Mouse (Mus musculus): ENCODE measurements around the gene Gmds.
A peak's percentile ranks its signal among the peaks of the same experiment; 100 is the strongest.

The Gmds gene

DNA sequence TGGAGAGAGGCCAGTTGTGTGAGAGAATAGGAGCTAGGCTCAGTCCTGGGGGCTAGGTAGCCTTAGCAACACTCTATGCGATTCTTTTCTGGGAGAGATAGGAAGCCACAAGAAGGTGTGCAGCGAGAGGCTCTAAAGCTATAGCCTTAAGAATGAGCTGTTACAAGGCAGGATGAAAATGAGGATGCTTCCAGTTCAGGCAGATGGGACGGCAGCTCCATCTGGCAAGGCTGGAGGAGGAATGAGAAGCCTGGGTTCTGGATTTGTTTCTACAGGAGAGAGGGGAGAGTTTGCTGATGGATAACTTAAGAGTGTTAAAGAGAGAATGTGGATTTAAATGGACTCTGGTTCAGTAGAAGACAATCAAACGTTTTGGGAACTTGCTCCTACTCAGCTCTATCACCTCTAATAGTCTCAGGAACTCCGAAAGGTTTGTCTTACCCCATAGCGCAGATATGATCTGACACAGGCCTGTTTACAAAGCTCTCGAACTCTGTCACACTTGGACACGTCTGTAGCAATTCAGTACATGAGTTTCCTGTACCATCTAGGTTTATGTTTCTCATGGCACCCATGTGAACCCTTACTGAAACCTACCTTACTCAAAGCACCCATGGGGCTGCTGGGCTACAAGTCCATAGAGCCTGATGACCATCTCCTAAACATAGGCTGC is 459.6 kb downstream of the Gmds start:
- no peak for DNase-seq (ENCODE audit: low read depth, low spot score)

DNA sequence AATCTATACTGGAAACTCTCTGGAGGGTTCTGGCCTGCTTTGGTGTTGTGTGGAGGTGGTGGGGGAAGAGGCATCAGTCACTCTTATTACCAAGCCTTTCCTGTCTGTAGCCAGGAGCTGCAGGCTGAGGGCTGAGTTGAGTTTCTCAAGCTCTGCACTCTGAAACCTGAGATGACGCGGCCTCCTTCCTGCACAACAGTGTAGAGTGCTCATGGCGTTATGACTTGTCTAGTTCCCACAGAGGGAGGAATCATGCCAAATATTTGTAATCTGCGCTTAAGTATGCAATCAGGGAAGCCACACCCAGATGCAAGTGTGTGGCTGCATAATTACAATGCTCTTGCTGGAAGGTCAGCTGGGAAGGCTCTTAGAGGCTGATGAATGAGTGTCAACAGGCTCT is 461.5 kb downstream of the Gmds start:
- DNase-seq (ENCODE audit: low read depth, low spot score), result no peak

DNA sequence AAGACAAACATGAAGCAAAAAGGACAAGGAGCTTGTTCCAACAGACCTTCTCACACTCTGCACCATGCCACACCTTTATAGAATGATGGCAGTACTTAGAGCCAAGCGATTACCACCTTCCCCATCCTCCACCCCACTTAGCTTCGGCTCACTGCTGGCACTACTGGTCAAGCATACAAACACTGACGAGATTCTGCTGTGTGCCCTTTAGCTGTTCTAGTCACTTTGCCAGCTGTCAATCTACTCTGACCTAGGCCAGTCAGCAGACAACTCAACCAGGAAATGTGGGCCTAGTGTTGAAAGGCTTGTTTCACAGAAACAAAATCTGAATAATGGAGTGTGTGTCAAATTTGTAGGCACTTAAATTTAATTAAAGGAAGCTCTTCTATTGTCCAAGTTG is 464.1 kb downstream of the Gmds start:
- DNase-seq (ENCODE audit: low read depth, low spot score), result no peak

DNA sequence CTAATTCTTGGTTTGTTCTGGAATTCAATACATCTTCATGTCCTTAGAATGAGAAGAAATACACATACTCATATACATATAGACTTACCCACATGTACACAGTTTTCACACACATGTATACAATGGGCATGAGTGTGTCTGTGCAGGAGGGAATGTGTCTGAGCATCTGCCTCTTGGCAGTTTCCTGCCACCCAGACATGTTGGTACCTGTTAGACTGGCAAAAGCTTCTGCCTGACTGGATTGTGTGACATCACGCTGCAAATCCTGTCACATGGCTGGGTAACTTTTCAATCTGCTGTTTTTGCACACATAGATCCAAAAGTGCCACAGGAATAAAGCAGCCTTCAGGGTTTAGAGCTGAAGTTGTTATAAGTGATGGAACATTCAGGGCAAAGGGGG is 465.3 kb downstream of the Gmds start:
- no peak for DNase-seq (ENCODE audit: low read depth, low spot score)

DNA sequence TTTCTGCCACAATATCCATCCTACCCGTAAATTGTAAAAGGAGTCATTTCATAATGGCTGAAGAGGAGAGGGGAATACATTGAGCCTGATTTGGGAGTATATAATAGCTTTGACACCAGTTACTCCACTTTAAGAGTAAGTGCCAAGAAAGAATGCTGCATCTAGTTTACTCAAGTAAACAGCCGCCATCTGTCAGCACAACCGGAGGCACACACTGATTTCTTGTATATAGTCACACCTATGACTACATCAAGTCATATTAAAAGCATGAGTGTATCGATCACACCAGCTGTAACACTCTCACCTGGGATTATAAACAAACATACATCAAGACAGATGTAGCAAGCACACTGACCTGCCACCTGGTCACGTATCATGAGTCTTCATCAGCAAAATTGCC is 473.8 kb downstream of the Gmds start:
- DNase-seq (ENCODE audit: low read depth, low spot score), result no peak

- no peak for DNase-seq (ENCODE audit: low read depth, low spot score)
These were observed 475.1 kb downstream of the Gmds start for GRCm38 (mm10) chr13:31863461-31863860.

GRCm38 (mm10) chr13:31860200-31860599 is 478.3 kb downstream of the Gmds start:
- DNase-seq (ENCODE audit: low read depth, low spot score), result no peak

- no peak for DNase-seq (ENCODE audit: low read depth, low spot score)
These were observed 484.5 kb downstream of the Gmds start for GRCm38 (mm10) chr13:31854000-31854399.

DNA sequence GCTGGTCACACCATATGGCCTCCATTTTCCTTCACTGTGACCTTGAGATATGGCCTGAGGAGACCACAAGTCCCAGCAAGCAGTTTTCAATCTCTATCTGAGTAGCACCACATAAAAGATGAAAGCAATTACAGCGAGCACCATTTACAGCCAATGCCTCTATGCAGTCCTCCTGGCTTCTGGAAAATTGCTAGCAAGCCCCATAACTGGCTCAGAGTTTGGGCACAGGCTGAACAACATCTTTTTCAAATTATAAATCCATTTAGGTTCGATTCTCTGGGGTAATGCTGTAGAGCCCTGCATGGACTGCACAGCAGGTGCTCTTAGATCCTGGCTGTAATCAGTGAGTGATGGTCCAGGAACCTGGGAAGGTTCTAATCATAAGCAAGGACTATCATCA is 485.0 kb downstream of the Gmds start:
- DNase-seq (ENCODE audit: low read depth, low spot score), result no peak

- no peak for DNase-seq (ENCODE audit: low read depth, low spot score)
These were observed 489.1 kb downstream of the Gmds start for GRCm38 (mm10) chr13:31849258-31849971.

- no peak for DNase-seq (ENCODE audit: low read depth, low spot score)
These were observed 502.7 kb downstream of the Gmds start for GRCm38 (mm10) chr13:31835802-31836201.

DNA sequence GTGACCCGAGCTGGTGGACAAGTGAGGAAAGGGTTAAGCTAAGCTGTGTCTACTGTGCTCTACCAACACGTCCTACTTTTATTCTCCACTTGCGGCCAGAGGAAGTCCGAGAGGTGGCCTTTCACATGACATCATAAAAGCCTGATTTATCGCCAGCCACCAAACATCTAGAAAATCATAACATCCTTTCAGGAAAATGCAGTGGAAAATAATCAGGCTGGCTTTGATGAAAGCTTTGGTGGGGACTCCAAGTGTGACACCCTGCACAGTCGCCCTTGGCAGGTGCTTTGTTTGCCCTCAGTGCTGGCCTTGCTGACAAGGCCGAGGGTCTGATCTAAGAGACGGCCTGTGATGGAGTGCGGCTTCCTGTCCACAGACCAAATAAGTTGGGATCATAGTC is 508.2 kb downstream of the Gmds start:
- DNase-seq (ENCODE audit: low read depth, low spot score), result no peak

DNA sequence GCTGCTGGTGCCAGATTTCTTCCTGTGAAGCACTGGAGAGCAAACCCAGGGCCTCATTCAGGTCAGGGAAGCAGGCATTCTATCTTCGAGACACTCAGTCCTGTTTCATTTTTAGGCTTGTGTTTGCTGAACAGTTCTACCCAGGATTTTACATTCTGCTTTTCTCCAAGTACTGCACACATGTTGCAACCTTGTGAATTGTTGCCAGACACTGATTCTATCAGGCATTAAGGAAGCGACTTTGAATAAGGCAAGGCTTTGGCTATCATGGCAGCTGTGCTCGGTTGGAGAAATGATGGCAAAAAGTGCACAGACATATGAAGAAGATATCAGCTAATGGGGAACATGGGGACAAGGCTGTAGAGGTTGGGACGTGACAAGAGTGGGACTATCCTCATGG is 510.1 kb downstream of the Gmds start:
- no peak for DNase-seq (ENCODE audit: low read depth, low spot score)

DNA sequence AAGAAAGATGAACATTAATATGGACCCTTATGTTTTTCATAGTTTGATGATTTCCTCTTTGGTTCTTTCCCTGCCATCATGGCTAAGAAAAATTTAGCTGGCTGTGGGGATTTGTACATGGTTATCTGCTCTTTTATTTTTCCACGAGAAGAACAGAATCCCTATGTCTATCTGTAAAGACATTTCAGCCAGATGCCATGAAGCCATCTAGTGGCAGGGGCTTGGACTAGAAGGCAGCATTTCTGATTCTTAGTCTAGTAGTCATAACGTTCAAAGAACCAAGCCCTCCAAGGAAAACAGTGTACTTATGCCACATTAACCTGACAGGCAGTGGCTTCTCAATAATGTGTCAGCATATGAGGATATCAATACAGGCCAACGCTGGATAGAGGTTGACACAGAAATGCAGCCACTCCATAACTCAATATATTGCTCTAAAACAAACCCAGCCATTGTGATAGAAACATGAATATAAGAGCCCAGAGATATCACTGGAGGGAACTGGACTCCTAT is 510.7 kb downstream of the Gmds start:
- no peak for DNase-seq (ENCODE audit: low read depth, low spot score)

DNA sequence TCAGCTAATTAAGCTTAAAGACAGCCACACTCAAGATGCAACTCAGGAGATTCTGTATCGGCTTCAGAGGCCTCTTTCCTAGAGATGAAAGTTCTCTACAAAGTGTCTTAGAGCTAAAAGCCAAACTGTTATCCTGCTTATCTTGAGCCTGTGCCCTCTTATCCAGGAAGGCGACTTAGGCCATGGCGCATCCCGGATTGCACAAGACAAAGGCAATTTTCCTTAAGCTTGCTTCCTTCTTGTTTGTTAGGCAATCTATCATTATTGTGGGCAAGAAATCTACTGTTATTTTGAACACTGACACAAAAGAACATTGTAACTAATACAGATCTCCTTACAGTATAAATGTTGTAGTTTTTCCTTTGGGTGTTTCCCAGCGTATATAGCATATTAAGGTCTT is 511.4 kb downstream of the Gmds start:
- DNase-seq (ENCODE audit: low read depth, low spot score), result no peak

- DNase-seq (ENCODE audit: low read depth, low spot score), result no peak
These were observed 513.4 kb downstream of the Gmds start for GRCm38 (mm10) chr13:31825180-31825579.

GRCm38 (mm10) chr13:31823316-31823715 is 515.2 kb downstream of the Gmds start:
- DNase-seq (ENCODE audit: low read depth, low spot score), result no peak

GRCm38 (mm10) chr13:31821050-31821449 is 517.5 kb downstream of the Gmds start:
- no peak for DNase-seq (ENCODE audit: low read depth, low spot score)

GRCm38 (mm10) chr13:31820587-31821017 is 517.9 kb downstream of the Gmds start:
- DNase-seq (ENCODE audit: low read depth, low spot score), result peak; percentile 50

- no peak for DNase-seq (ENCODE audit: low read depth, low spot score)
These were observed 518.7 kb downstream of the Gmds start for GRCm38 (mm10) chr13:31819664-31820405.

- no peak for DNase-seq (ENCODE audit: low read depth, low spot score)
These were observed 520.2 kb downstream of the Gmds start for GRCm38 (mm10) chr13:31818337-31818736.

DNA sequence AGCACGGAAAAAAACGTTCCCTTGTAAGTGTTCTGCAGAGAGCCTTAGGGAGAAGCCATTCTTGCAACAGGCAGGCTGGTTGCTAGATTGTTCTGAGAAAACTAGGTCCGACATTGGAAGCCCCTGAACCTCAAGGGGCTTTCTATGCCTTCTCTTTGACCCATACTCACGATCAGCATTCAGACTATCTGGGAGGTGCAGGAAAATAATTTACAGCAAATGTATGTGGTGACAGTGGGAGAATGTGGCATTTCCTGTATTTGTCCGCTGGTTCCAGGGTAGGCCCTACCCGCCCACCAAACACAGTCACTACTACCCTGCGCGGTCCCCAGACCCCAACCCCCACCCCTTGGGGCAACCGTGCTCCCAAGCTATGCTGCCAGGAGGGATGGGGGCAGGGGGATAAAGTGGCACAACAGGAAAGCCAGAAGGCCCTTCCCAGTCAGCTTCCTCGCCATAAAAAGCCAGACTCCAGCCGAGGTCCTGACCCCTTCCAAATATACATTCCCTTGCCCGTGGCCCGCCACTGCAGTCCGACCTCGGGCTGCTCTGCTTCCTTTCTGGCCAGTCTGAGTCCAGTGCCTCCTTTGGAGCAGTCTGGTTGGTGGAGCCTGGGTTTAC is 523.0 kb downstream of the Gmds start:
- no peak for DNase-seq (ENCODE audit: low read depth, low spot score)
